Mouse (Mus musculus): ENCODE measurements around the gene Myo9a. TPM values are rescaled to one million over a fixed set of nuclear protein-coding genes. Genes with fewer than 3 reads are reported as not detected.

Gene Myo9a
- 1.0 and 1.7 TPM in 2 replicates for polyA plus RNA-seq (2012; rRNA removed)

DNA sequence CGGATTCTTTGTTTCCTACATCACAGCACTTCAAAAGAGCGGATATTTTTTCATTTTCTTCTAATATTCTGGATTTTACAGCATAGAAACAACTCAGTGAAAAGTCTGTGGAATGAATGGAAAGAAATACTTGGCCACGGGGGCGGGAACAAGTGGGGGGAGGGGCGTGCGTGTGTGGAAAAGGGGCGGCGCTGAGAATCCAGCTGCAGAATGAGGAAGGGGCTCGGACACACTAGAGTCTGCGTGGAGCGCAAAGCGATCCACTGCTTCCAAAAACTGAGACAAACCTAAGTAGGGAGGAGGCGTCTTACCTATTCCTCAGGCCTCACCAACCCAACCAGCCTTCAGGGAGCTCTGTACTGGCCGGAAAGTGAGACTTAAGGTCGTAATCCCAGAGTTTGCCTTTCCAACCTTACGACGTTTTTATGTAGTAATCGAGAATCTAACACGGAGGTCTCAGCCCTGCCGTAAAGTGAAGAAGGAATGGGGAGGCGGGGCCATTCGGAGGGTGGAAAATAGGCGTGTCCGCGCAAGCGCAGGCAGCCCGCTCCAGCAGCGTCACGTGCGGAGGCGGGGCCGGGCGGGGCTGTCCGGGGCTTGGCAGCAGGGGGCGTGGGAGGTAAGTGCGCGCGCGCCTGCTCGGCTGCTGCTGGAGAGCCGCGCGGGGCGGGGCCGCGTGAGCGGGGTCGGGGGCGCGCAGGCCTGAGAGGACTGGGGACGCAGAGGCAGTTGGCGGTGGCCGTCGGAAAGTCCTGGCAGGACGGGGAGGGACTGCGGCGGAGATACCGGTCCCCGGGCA, at the start of gene Myo9a, which contains the start of gene Senp8:
Myo9a (plus strand) TSS at position 630 of the 799 bp plus-strand sequence.
Senp8 (minus strand) TSS at position 444 of the 799 bp plus-strand sequence.
- peak; percentile 85 for DNase-seq (ENCODE audit: low read depth, low spot score)
- 1% methylated on average over 59 of the region's 59 CpGs for WGBS

GRCm38 (mm10) chr9:59701094-59701493, 49.6 kb upstream of the Myo9a start:
- 84% methylated on average over 7 of the region's 7 CpGs for WGBS
- no peak for DNase-seq (ENCODE audit: low read depth, low spot score)

DNA sequence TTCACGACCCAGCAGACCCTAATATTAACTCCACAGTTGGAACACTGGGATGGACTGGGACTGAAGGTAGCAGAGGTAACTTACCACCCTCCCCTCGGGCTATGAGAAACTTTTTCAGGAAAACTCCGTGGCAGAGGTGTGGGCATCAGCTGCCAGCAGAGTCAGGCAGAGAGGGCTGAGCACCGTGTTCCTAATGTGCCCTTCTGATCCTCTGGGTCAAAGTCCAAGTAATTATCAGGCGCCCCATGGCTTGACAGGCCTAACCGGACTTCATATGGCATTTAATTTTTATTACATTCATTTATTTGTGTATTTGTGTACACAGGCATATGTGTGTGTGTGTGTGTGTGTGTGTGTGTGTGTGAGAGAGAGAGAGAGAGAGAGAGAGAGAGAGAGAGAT, 47.6 kb upstream of the Myo9a start:
- DNase-seq (ENCODE audit: low read depth, low spot score) = no peak
- 30% methylated on average over 6 of the region's 6 CpGs for WGBS

DNA sequence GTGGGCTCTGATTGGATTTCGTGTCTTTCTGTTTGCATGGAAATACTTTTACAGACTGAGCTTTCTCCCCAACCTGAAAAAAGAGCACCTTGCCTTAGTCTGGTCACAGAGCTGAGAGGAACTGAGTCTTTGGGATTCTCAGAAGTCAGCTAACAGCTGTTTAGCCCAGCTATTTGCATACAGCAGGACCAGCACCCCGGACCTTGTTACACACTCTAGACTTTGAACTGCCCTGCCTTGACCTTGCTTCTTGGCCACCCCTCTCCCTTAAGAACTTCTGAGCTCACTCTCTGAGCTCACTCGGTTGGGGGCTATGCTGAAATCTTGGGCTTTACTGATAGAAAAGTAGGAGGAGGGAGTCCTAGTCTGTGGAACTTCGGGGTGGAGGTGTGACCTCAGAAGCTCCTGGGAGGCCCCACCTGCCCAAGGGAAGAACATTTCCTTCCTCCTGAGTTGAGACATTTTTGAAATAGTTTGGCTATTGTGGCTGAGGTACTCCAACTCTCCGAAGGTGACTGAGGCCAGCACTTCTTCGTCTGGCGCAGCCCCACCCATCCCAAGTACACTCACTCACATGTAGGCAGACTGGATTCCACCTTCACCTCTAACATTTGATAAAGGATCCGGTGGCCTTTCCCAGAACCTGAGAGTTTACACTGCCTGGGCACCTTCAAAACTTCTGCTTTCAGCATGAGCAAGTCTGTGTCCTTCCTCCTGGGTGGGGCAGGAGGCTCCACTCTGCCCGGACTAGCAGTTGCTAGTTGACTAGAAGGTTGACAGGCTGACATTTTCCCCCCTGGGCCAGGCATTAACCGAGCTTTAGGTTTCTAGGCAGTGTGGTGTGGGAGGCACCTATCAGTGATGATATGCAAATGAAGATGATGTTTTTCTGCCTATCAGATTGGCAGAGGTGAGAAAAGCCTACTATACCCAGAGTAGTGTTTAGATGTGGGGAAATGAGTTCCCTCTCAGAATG, 43.6 kb upstream of the Myo9a start:
- 35% methylated on average over 10 of the region's 10 CpGs for WGBS
- no peak for DNase-seq (ENCODE audit: low read depth, low spot score)

DNA sequence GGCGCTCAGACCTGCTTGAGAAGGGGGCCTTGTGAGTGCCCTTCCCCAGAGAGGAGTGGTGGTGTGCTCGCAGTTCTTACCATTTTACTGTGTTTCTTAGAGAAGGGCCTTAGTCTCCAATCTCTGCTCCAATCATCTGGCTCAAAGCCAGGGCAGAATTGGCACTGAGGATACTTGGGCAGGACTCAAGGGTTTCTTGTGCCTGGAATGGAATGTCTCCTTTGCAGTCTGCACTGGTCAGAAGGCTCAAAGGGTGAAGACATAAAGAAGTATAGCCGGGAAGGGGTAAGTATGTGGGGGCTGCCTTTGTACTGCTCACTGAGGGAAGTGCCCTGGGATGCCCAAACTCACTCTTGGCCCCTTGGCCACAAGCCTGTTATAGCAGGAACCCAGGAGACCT, 41.5 kb upstream of the Myo9a start:
- DNase-seq (ENCODE audit: low read depth, low spot score) = no peak
- WGBS = 58% methylated on average over 3 of the region's 3 CpGs

- WGBS = 26% methylated on average over 7 of the region's 7 CpGs
- no peak for DNase-seq (ENCODE audit: low read depth, low spot score)
Measured at GRCm38 (mm10) chr9:59716275-59716898, 34.3 kb upstream of the Myo9a start.

DNA sequence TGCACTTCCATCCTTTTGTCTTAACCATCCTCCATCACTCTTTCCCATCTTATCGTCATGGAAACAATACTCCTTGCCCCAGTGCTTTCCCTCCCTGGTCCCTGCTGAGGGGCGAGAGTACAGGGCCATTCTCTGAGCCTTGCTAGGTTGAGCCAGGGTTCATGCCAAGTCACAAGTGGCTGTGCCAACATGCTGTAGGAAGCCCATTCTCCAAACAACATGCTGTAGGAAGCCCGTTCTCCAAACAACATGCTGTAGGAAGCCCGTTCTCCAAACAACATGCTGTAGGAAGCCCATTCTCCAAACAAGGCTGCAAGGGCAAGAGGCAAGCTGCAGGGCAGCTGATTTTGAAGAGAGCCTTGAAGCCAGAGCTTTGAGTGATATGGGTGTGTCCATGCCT, 32.5 kb upstream of the Myo9a start:
- DNase-seq (ENCODE audit: low read depth, low spot score) = no peak
- 89% methylated on average over 4 of the region's 4 CpGs for WGBS

GRCm38 (mm10) chr9:59721144-59721543, 29.6 kb upstream of the Myo9a start:
- DNase-seq (ENCODE audit: low read depth, low spot score) = no peak
- WGBS = 80% methylated on average over 5 of the region's 5 CpGs

DNA sequence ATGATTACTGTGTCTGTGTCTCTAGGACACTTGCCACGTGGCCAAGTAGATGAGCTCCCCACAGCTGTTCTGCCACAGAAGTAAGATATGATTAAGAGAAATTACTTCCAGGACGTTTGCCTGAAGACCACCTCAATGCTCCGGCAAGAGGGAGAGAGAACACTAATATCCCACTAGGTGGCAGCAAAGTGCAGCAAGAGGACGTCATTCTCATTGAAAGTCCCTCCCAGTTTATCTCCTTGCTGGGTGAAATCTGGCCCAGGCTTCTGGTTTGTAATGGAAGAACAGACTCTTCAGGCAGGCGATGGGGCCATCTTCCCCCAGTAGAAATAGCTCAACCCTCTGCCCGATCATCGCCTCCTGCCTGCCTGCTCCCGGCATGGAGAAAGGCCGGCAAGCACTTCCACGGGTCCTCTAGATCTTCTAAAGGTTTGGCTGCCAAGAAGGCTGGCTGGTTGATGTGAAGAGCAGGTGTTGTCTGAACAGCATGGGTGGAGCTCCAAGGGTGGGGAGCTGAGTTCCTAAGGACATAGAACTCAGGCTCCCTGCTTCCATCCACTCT, 27.5 kb upstream of the Myo9a start:
- DNase-seq (ENCODE audit: low read depth, low spot score) = peak; percentile 71
- WGBS = 3% methylated on average over 10 of the region's 10 CpGs

GRCm38 (mm10) chr9:59723791-59724442, 26.8 kb upstream of the Myo9a start:
- no peak for DNase-seq (ENCODE audit: low read depth, low spot score)
- WGBS = 60% methylated on average over 8 of the region's 8 CpGs

DNA sequence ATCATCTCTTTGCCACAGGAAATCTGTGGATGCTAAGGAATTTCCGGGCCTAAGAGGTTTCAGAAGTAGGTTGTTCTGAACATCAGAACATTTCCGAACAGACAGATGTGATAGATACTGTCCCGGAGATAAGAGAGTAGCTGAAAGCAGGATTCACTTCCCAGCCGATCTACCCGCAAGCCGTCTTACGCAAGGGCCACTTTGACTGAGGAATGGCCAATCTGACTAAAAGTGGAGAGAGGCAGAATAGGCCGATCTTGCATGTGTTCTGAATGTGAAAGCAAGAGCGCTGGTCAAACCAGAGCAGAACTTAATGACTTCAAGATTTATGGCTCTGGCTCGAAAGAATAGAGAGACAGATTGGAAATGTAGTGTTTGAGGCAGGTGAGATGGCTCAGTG, 25.2 kb upstream of the Myo9a start:
- no peak for DNase-seq (ENCODE audit: low read depth, low spot score)
- WGBS = 80% methylated on average over 10 of the region's 10 CpGs

GRCm38 (mm10) chr9:59727569-59728286, 23.0 kb upstream of the Myo9a start:
- DNase-seq (ENCODE audit: low read depth, low spot score) = no peak
- WGBS = 79% methylated on average over 11 of the region's 11 CpGs

- no peak for DNase-seq (ENCODE audit: low read depth, low spot score)
- 89% methylated on average over 5 of the region's 5 CpGs for WGBS
Measured at GRCm38 (mm10) chr9:59731136-59731535, 19.6 kb upstream of the Myo9a start.

DNA sequence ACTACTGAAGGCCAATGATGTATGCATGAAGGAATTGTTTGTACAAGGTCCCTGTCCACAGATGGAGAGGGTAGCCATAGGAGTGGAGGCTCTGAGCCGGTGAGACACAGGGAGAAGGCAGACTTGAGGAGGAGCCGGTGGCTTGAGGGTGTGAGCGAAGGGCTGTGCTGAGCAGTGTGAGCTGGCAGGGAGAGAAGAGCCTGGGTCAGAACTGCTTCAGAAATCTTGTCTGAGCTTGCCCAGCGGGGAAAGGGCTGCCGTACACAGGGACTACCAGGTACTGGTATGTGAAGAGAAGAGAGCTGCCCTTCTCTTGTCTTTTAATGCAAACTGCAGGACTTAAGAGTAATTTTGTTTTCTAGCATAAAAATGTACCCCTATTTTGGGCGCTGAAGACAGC, 17.6 kb upstream of the Myo9a start:
- no peak for DNase-seq (ENCODE audit: low read depth, low spot score)
- 66% methylated on average over 6 of the region's 6 CpGs for WGBS

- WGBS = 55% methylated on average over 4 of the region's 4 CpGs
- DNase-seq (ENCODE audit: low read depth, low spot score) = no peak
Measured at GRCm38 (mm10) chr9:59735394-59735793, 15.3 kb upstream of the Myo9a start.

- WGBS = 30% methylated on average over 2 of the region's 2 CpGs
- no peak for DNase-seq (ENCODE audit: low read depth, low spot score)
Measured at GRCm38 (mm10) chr9:59740593-59740992, 10.1 kb upstream of the Myo9a start.

- 86% methylated on average over 3 of the region's 3 CpGs for WGBS
- no peak for DNase-seq (ENCODE audit: low read depth, low spot score)
Measured at GRCm38 (mm10) chr9:59743903-59744302, 6.8 kb upstream of the Myo9a start.

DNA sequence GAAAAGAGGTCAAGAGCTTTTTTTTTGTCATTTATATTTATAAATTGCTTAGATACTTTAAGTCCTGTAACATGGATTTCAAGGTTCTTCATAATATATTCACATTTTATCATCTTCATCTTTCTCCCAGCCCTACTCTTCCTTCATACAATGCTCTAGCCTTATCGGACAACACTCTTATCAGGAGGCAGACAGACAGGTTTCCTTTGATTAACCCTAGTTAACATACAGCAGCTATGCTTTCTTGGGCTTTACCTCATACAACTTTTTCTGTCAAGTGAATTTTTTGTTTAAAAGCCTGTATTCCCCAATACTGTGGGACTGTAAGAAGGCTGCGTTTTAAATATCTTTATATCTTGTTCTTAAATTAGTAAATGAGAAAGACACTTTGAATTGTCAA, 2.3 kb upstream of the Myo9a start:
- WGBS = 85% methylated on average over 2 of the region's 2 CpGs
- DNase-seq (ENCODE audit: low read depth, low spot score) = no peak

GRCm38 (mm10) chr9:59748969-59749368, 1.7 kb upstream of the Myo9a start:
- DNase-seq (ENCODE audit: low read depth, low spot score) = no peak
- 75% methylated on average over 11 of the region's 11 CpGs for WGBS

Data from large intestine, adult 2 months (tissue).